Mouse (Mus musculus): ENCODE data around the gene Myog. TPM values are rescaled to one million over a fixed set of nuclear protein-coding genes. Genes with fewer than 3 reads are reported as not detected.

Gene Myog
- polyA plus RNA-seq, 1 experiment from 2014 or later: 1.3 TPM

GRCm38 (mm10) chr1:134288239-134288638 is 1.6 kb upstream of the Myog start:
- 65% methylated on average over 3 of the region's 3 CpGs for WGBS
- no peak overlapping the region for H3K9ac ChIP-seq
- no peak overlapping the region for H3K4me3 ChIP-seq (replicated peaks)
- no peak overlapping the region for H3K27ac ChIP-seq
- H3K36me3 ChIP-seq: no peaks in the 10 kb centered on the region
- H3K9me3 ChIP-seq: no peaks in the 10 kb centered on the region
- H3K4me1 ChIP-seq: 0 out of 2 replicates have a peak, but pooled peaks cover 9% of the 10 kb centered on the region
- H3K27me3 ChIP-seq (replicated peaks): no peaks in the 10 kb centered on the region
- no peak for ATAC-seq (ENCODE audit: insufficient read depth, low FRiP score, low read depth)
- no peak overlapping the region for H3K4me2 ChIP-seq

GRCm38 (mm10) chr1:134290300-134290699 is 511 bp downstream of the Myog start:
- Histone ChIP-seq H3K9ac (no peak overlapping the region), H3K27ac (no peak overlapping the region), H3K27me3 (replicated peaks) (no peaks in the 10 kb centered on the region), H3K4me3 (replicated peaks) (no peak overlapping the region), H3K36me3 (no peaks in the 10 kb centered on the region), H3K4me2 (no peak overlapping the region), H3K4me1 (peaks cover 11% of the 10 kb centered on the region; the same call in 1 of the 2 replicates), H3K9me3 (no peaks in the 10 kb centered on the region)
- no peak for ATAC-seq (ENCODE audit: insufficient read depth, low FRiP score, low read depth)
- 95% methylated on average over 13 of the region's 13 CpGs for WGBS

- H3K27ac ChIP-seq: no peak overlapping the region
- H3K4me1 ChIP-seq: peaks cover 11% of the 10 kb centered on the region; the same call in 1 of the 2 replicates
- WGBS: 66% methylated on average over 5 of the region's 5 CpGs
- H3K4me3 ChIP-seq (replicated peaks): no peak overlapping the region
- no peaks in the 10 kb centered on the region for H3K9me3 ChIP-seq
- H3K36me3 ChIP-seq: no peaks in the 10 kb centered on the region
- ATAC-seq (ENCODE audit: insufficient read depth, low FRiP score, low read depth): no peak
- H3K27me3 ChIP-seq (replicated peaks): no peaks in the 10 kb centered on the region
- H3K9ac ChIP-seq: no peak overlapping the region
- H3K4me2 ChIP-seq: no peak overlapping the region
Measured at GRCm38 (mm10) chr1:134290909-134291308, 1.1 kb downstream of the Myog start.

GRCm38 (mm10) chr1:134291555-134291954 is 1.8 kb downstream of the Myog start:
- H3K4me1 ChIP-seq: peaks cover 11% of the 10 kb centered on the region; the same call in 1 of the 2 replicates
- no peaks in the 10 kb centered on the region for H3K36me3 ChIP-seq
- ATAC-seq (ENCODE audit: insufficient read depth, low FRiP score, low read depth): no peak
- H3K4me2 ChIP-seq: no peak overlapping the region
- no peaks in the 10 kb centered on the region for H3K9me3 ChIP-seq
- no peak overlapping the region for H3K27ac ChIP-seq
- no peaks in the 10 kb centered on the region for H3K27me3 ChIP-seq (replicated peaks)
- 74% methylated on average over 8 of the region's 8 CpGs for WGBS
- H3K4me3 ChIP-seq (replicated peaks): no peak overlapping the region
- no peak overlapping the region for H3K9ac ChIP-seq

- Histone ChIP-seq H3K4me1 (peaks cover 11% of the 10 kb centered on the region; the same call in 1 of the 2 replicates), H3K27ac (no peak overlapping the region), H3K4me2 (no peak overlapping the region), H3K4me3 (replicated peaks) (no peak overlapping the region), H3K9ac (no peak overlapping the region), H3K9me3 (no peaks in the 10 kb centered on the region), H3K27me3 (replicated peaks) (no peaks in the 10 kb centered on the region), H3K36me3 (no peaks in the 10 kb centered on the region)
- ATAC-seq (ENCODE audit: insufficient read depth, low FRiP score, low read depth): no peak
- WGBS: 24% methylated on average over 5 of the region's 5 CpGs
Measured at GRCm38 (mm10) chr1:134292073-134292472, 2.3 kb downstream of the Myog start.

- 55% methylated on average over 9 of the region's 9 CpGs for WGBS
- H3K27me3 ChIP-seq (replicated peaks): no peaks in the 10 kb centered on the region
- H3K4me2 ChIP-seq: no peak overlapping the region
- H3K4me3 ChIP-seq (replicated peaks): no peak overlapping the region
- H3K9ac ChIP-seq: no peak overlapping the region
- H3K9me3 ChIP-seq: no peaks in the 10 kb centered on the region
- no peaks in the 10 kb centered on the region for H3K36me3 ChIP-seq
- ATAC-seq (ENCODE audit: insufficient read depth, low FRiP score, low read depth): no peak
- peaks cover 11% of the 10 kb centered on the region; the same call in 1 of the 2 replicates for H3K4me1 ChIP-seq
- no peak overlapping the region for H3K27ac ChIP-seq
Measured at GRCm38 (mm10) chr1:134292601-134293000, 2.8 kb downstream of the Myog start.

- no peak for ATAC-seq (ENCODE audit: insufficient read depth, low FRiP score, low read depth)
- 80% methylated on average over 7 of the region's 7 CpGs for WGBS
- peaks cover 11% of the 10 kb centered on the region; the same call in 1 of the 2 replicates for H3K4me1 ChIP-seq
- H3K27me3 ChIP-seq (replicated peaks): peaks cover 6% of the 10 kb centered on the region
- H3K4me3 ChIP-seq (replicated peaks): no peak overlapping the region
- no peaks in the 10 kb centered on the region for H3K36me3 ChIP-seq
- no peaks in the 10 kb centered on the region for H3K9me3 ChIP-seq
- H3K4me2 ChIP-seq: no peak overlapping the region
- no peak overlapping the region for H3K9ac ChIP-seq
- H3K27ac ChIP-seq: no peak overlapping the region
Measured at GRCm38 (mm10) chr1:134293276-134293675, 3.5 kb downstream of the Myog start.

GRCm38 (mm10) chr1:134293738-134294604 is 4.2 kb downstream of the Myog start:
- Histone ChIP-seq H3K9me3 (no peaks in the 10 kb centered on the region), H3K4me3 (replicated peaks) (no peak overlapping the region), H3K27ac (no peak overlapping the region), H3K4me1 (peaks cover 16% of the 10 kb centered on the region; the same call in 1 of the 2 replicates), H3K4me2 (no peak overlapping the region), H3K36me3 (no peaks in the 10 kb centered on the region), H3K27me3 (replicated peaks) (peaks cover 10% of the 10 kb centered on the region), H3K9ac (no peak overlapping the region)
- no peak for ATAC-seq (ENCODE audit: insufficient read depth, low FRiP score, low read depth)
- WGBS: 72% methylated on average over 3 of the region's 3 CpGs

- Histone ChIP-seq H3K4me2 (no peak overlapping the region), H3K9me3 (no peaks in the 10 kb centered on the region), H3K36me3 (no peaks in the 10 kb centered on the region), H3K27ac (no peak overlapping the region), H3K9ac (no peak overlapping the region), H3K4me1 (peaks cover 7% of the 10 kb centered on the region; the same call in 1 of the 2 replicates), H3K27me3 (replicated peaks) (peaks cover 19% of the 10 kb centered on the region), H3K4me3 (replicated peaks) (no peak overlapping the region)
- ATAC-seq (ENCODE audit: insufficient read depth, low FRiP score, low read depth): no peak
- WGBS: 87% methylated on average over 8 of the region's 8 CpGs
Measured at GRCm38 (mm10) chr1:134297265-134297664, 7.5 kb downstream of the Myog start.

GRCm38 (mm10) chr1:134298636-134299411 is 9.0 kb downstream of the Myog start:
- peak overlapping the region; percentile 34; the same call in 1 of the 2 replicates for H3K9ac ChIP-seq
- 5% methylated on average over 59 of the region's 59 CpGs for WGBS
- peak overlapping the region; percentile 49 for H3K4me3 ChIP-seq (replicated peaks)
- ATAC-seq (ENCODE audit: insufficient read depth, low FRiP score, low read depth): peak; percentile 34; the same call in 1 of the 2 replicates
- no peaks in the 10 kb centered on the region for H3K9me3 ChIP-seq
- H3K4me2 ChIP-seq: peak overlapping the region; percentile 94
- peaks cover 19% of the 10 kb centered on the region for H3K27me3 ChIP-seq (replicated peaks)
- H3K27ac ChIP-seq: no peak overlapping the region
- H3K4me1 ChIP-seq: peaks cover 16% of the 10 kb centered on the region
- H3K36me3 ChIP-seq: no peaks in the 10 kb centered on the region

- no peak for ATAC-seq (ENCODE audit: insufficient read depth, low FRiP score, low read depth)
- Histone ChIP-seq H3K9me3 (no peaks in the 10 kb centered on the region), H3K4me3 (replicated peaks) (no peak overlapping the region), H3K4me1 (peaks cover 16% of the 10 kb centered on the region), H3K27me3 (replicated peaks) (peaks cover 18% of the 10 kb centered on the region), H3K4me2 (no peak overlapping the region), H3K9ac (no peak overlapping the region), H3K27ac (peak overlapping the region; percentile 82), H3K36me3 (no peaks in the 10 kb centered on the region)
- WGBS: 26% methylated on average over 8 of the region's 8 CpGs
Measured at GRCm38 (mm10) chr1:134302568-134303238, 12.9 kb downstream of the Myog start.
